Comparison of ENCODE assay signal across 8 mouse cellular contexts in the genomic region with DNA sequence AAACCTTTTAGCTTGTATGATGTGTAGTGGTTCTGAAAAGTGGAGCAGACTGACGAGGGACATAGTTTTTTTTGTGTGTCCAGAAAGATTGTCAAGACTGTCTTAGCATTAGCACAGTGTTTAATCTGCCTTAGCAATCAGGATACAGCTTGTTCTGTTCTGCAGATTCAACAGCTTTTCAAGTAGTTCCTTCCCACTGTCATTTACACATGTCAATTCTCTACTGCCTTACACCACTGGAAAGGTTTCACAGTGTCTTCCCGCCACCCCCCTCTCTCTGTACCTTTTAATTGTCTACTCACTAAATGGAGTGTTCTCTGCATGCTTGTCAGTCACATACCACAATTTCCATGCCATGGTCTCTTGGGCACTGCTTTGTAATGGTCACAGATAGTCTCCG. TPM values are rescaled to one million over a fixed set of nuclear protein-coding genes. Genes with fewer than 3 reads are reported as not detected.
A peak's percentile ranks its signal among the peaks of the same experiment; 100 is the strongest.
DNase-seq lines count a peak whose midpoint lies in the region; ATAC-seq and TF ChIP-seq lines count a peak whose summit lies in the region.

No protein-coding gene starts in this region.

- in situ Hi-C loops in ES-E14 (cut with MboI; ENCODE audit: low sequenced_read_pairs in 2 of 2, unreplicated experiment in 2 of 2), result no loop called here

- H3K9me3 ChIP-seq in heart, embryonic 13.5 days, result no peaks in the 10 kb centered on the region
- no peaks in the 10 kb centered on the region for H3K9me3 ChIP-seq in ES-E14 (ENCODE audit: control insufficient read depth, insufficient read depth, low read depth, low read length)
- no peaks in the 10 kb centered on the region for H3K9me3 ChIP-seq in forebrain, embryonic 16.5 days (ENCODE audit: control insufficient read depth, low read length)
- no peaks in the 10 kb centered on the region for H3K9me3 ChIP-seq in midbrain, embryonic 10.5 days (replicated peaks)

- 19% methylated on average over 3 of the region's 3 CpGs for WGBS in heart, embryonic 13.5 days
- WGBS in forebrain, embryonic 16.5 days, result 12% methylated on average over 3 of the region's 3 CpGs
- 27% methylated on average over 3 of the region's 3 CpGs for WGBS in midbrain, embryonic 10.5 days

- H3K4me2 ChIP-seq in heart, embryonic 13.5 days, result peak overlapping the region; percentile 91
- H3K4me2 ChIP-seq in forebrain, embryonic 16.5 days (ENCODE audit: low read length), result peak overlapping the region; percentile 78

- H3K4me3 ChIP-seq in heart, embryonic 13.5 days, result peak overlapping the region; percentile 64
- peak overlapping the region; percentile 90 to 92 for H3K4me3 ChIP-seq in ES-E14 (ENCODE audit: insufficient read depth in 1 of 2, low read depth in 1 of 2, low read length in 2 of 2, poor library complexity in 1 of 2, severe bottlenecking in 1 of 2)
- peak overlapping the region; percentile 73 for H3K4me3 ChIP-seq in forebrain, embryonic 16.5 days (replicated peaks; ENCODE audit: low read length)
- peak overlapping the region; percentile 92 for H3K4me3 ChIP-seq in midbrain, embryonic 10.5 days

- H3K27ac ChIP-seq in heart, embryonic 13.5 days (replicated peaks), result peak overlapping the region; percentile 85; the same call in 1 of the 2 replicates
- H3K27ac ChIP-seq in ES-E14 (ENCODE audit: insufficient read depth, low read depth, low read length, poor library complexity, severe bottlenecking), result no peak overlapping the region
- H3K27ac ChIP-seq in forebrain, embryonic 16.5 days (ENCODE audit: low read length), result no peak overlapping the region
- peak overlapping the region; percentile 91 for H3K27ac ChIP-seq in midbrain, embryonic 10.5 days (replicated peaks)

- intact Hi-C loops in left cerebral cortex, postnatal 10 days (cut with DNase I), result no loop called here

- H3K27me3 ChIP-seq in heart, embryonic 13.5 days (replicated peaks), result no peaks in the 10 kb centered on the region
- H3K27me3 ChIP-seq in forebrain, embryonic 16.5 days (replicated peaks; ENCODE audit: control insufficient read depth, insufficient read depth, low read length), result no peaks in the 10 kb centered on the region
- no peaks in the 10 kb centered on the region for H3K27me3 ChIP-seq in midbrain, embryonic 10.5 days (ENCODE audit: low read depth, poor library complexity, severe bottlenecking)

- H3K9ac ChIP-seq in heart, embryonic 13.5 days, result peak overlapping the region; percentile 82
- H3K9ac ChIP-seq in ES-E14 (ENCODE audit: insufficient read depth, low read depth, low read length, poor library complexity, severe bottlenecking), result peak overlapping the region; percentile 92
- peak overlapping the region; percentile 65 for H3K9ac ChIP-seq in forebrain, embryonic 16.5 days (replicated peaks; ENCODE audit: low read depth, low read length)

- no peak for DNase-seq in heart, adult 18-20 months
- no peak for DNase-seq in ES-E14 (ENCODE audit: low read depth, low spot score)
- no peak for DNase-seq in midbrain, embryonic 10.5 days (ENCODE audit: low spot score)
- DNase-seq in gastrocnemius, postnatal 10 days, result no peak
- no peak for DNase-seq in left cerebral cortex, postnatal 10 days (ENCODE audit: extremely low spot score in 1 of 2, low spot score in 2 of 2)

- peaks cover 15% of the 10 kb centered on the region for H3K36me3 ChIP-seq in heart, embryonic 13.5 days
- H3K36me3 ChIP-seq in ES-E14 (ENCODE audit: control insufficient read depth, insufficient read depth, low read length, poor library complexity, severe bottlenecking), result peaks cover 3% of the 10 kb centered on the region; the same call in 1 of the 2 replicates
- H3K36me3 ChIP-seq in forebrain, embryonic 16.5 days (ENCODE audit: control insufficient read depth, insufficient read depth), result peaks cover 3% of the 10 kb centered on the region
- peaks cover 15% of the 10 kb centered on the region for H3K36me3 ChIP-seq in midbrain, embryonic 10.5 days

- ATAC-seq in heart, embryonic 13.5 days (ENCODE audit: extremely low read depth, insufficient number of reproducible peaks, low FRiP score, low TSS enrichment), result no peak
- no peak for ATAC-seq in forebrain, embryonic 16.5 days
- ATAC-seq in frontal cortex, adult (ENCODE audit: low TSS enrichment), result no peak

- H3K4me1 ChIP-seq in heart, embryonic 13.5 days, result peaks cover 18% of the 10 kb centered on the region
- H3K4me1 ChIP-seq in ES-E14 (ENCODE audit: control insufficient read depth in 2 of 2, insufficient read depth in 2 of 2, low read length in 2 of 2, poor library complexity in 1 of 2), result peaks cover 0 to 3% of the 10 kb centered on the region in 2 experiments; a peak in 3 of 4 replicates
- H3K4me1 ChIP-seq in forebrain, embryonic 16.5 days (replicated peaks; ENCODE audit: control insufficient read depth, insufficient read depth, low read length), result peaks cover 16% of the 10 kb centered on the region
- peaks cover 29% of the 10 kb centered on the region for H3K4me1 ChIP-seq in midbrain, embryonic 10.5 days

TF ChIP-seq in ES-E14, 5 proteins besides CTCF, POLR2A, EP300 and RAD21:
- TF ChIP-seq ZC3H11A (IDR thresholded peaks at IDR 0.05; ENCODE audit: borderline replicate concordance, low read depth, low read length) (no peak), CHD2 (IDR thresholded peaks at IDR 0.05; ENCODE audit: low read depth, low read length) (no peak)

RNA-seq across cellular contexts. Expression of a gene that starts 1.2 kb away (rescaled TPM):
- polyA plus RNA-seq in heart, embryonic 13.5 days (2015; fragmentation: Nextera tagmentation; extraction: Ambion mirVana), result 9.8 and 11.8 TPM in 2 replicates
- total RNA-seq in heart, adult 18-20 months (2021), result 10 to 100 TPM; 34.0 to 37.3 TPM
- total RNA-seq in ES-E14 (2012; rRNA removed), result 3.0 and 4.0 TPM in 2 replicates
- polyA plus RNA-seq in forebrain, embryonic 16.5 days (2015; fragmentation: Nextera tagmentation; extraction: Ambion mirVana), result 5.0 and 6.6 TPM in 2 replicates
- polyA plus RNA-seq in midbrain, embryonic 10.5 days (2016; fragmentation: Nextera tagmentation; extraction: Ambion mirVana), result 3.8 and 5.0 TPM in 2 replicates
- total RNA-seq in gastrocnemius, postnatal 10 days (2021), result 10 to 100 TPM; 24.8 to 25.5 TPM
- total RNA-seq in left cerebral cortex, postnatal 10 days (2021), result 1 to 10 TPM; 8.1 to 8.8 TPM

RNA-seq across cellular contexts. Expression of a gene that starts 1.5 kb away (rescaled TPM):
- 21.4 and 23.6 TPM in 2 replicates for polyA plus RNA-seq in heart, embryonic 13.5 days (2015; fragmentation: Nextera tagmentation; extraction: Ambion mirVana)
- total RNA-seq in heart, adult 18-20 months (2021), result 10 to 100 TPM; 12.0 to 17.3 TPM
- total RNA-seq in ES-E14 (2012; rRNA removed), result 41.8 and 54.3 TPM in 2 replicates
- polyA plus RNA-seq in forebrain, embryonic 16.5 days (2015; fragmentation: Nextera tagmentation; extraction: Ambion mirVana), result 36.5 and 37.6 TPM in 2 replicates
- 40.1 and 48.9 TPM in 2 replicates for polyA plus RNA-seq in midbrain, embryonic 10.5 days (2016; fragmentation: Nextera tagmentation; extraction: Ambion mirVana)
- total RNA-seq in gastrocnemius, postnatal 10 days (2021), result 10 to 100 TPM; 14.5 to 14.8 TPM
- total RNA-seq in left cerebral cortex, postnatal 10 days (2021), result 10 to 100 TPM; 17.8 to 24.8 TPM

Comparison
In these comparisons a context has a peak if more than half of its experiments do, and no peak if none do; other contexts are left out.
1. H3K27ac ChIP-seq: peak in heart, embryonic 13.5 days (single experiment) and midbrain, embryonic 10.5 days (single experiment); none in ES-E14 (single experiment) and forebrain, embryonic 16.5 days (single experiment).
2. Peak in every context shown above with its lines, with median percentiles within 50 percentile points of each other: H3K4me3 ChIP-seq and H3K9ac ChIP-seq.